Mouse (Mus musculus): Measurements from ENCODE around the gene Dr1. TPM values are rescaled to one million over a fixed set of nuclear protein-coding genes. Genes with fewer than 3 reads are reported as not detected.
A peak's percentile ranks its signal among the peaks of the same experiment; 100 is the strongest.
"Not testable (repeated sequence)": the region's sequence is repeated elsewhere in the genome, so short reads cannot be mapped to it uniquely, and the experiment has no call there.

Dr1 gene
- polyA plus RNA-seq, 1 experiment, result 12.5 TPM

GRCm38 (mm10) chr5:108269811-108270151, 1.1 kb downstream of the Dr1 start:
- peaks cover 38% of the 10 kb centered on the region for H3K4me1 ChIP-seq
- peak overlapping the region; percentile 99 for H3K4me3 ChIP-seq (replicated peaks)
- H3K9me3 ChIP-seq, result no peaks in the 10 kb centered on the region
- no peak for TF ChIP-seq FLI1 (IDR thresholded peaks at IDR 0.05; ENCODE audit: low read length)
- TF ChIP-seq GATA1 (IDR thresholded peaks at IDR 0.05; ENCODE audit: borderline replicate concordance, low read length), result no peak
- no peaks in the 10 kb centered on the region for H3K27me3 ChIP-seq (replicated peaks)
- peaks cover 27% of the 10 kb centered on the region for H3K36me3 ChIP-seq (replicated peaks; ENCODE audit: low read length)

- Histone ChIP-seq H3K4me3 (replicated peaks) (peak overlapping the region; percentile 99), H3K9me3 (no peaks in the 10 kb centered on the region), H3K27me3 (replicated peaks) (no peaks in the 10 kb centered on the region), H3K4me1 (peaks cover 36% of the 10 kb centered on the region), H3K36me3 (replicated peaks; ENCODE audit: low read length) (peaks cover 33% of the 10 kb centered on the region)
- TF ChIP-seq FLI1 (IDR thresholded peaks at IDR 0.05; ENCODE audit: low read length), result no peak
Measured at GRCm38 (mm10) chr5:108270415-108270814, 1.7 kb downstream of the Dr1 start.

GRCm38 (mm10) chr5:108271345-108271744, 2.6 kb downstream of the Dr1 start:
- Histone ChIP-seq H3K4me1 (peaks cover 33% of the 10 kb centered on the region), H3K36me3 (replicated peaks; ENCODE audit: low read length) (peaks cover 42% of the 10 kb centered on the region), H3K4me3 (replicated peaks) (peak overlapping the region; percentile 99)
- not testable (repeated sequence) for H3K27me3 ChIP-seq (replicated peaks); H3K9me3 ChIP-seq

GRCm38 (mm10) chr5:108286957-108287356, 18.3 kb downstream of the Dr1 start:
- Histone ChIP-seq H3K4me1 (peaks cover 4% of the 10 kb centered on the region; the same call in 1 of the 2 replicates), H3K9me3 (peaks cover 5% of the 10 kb centered on the region; the same call in 1 of the 2 replicates), H3K27me3 (replicated peaks) (no peaks in the 10 kb centered on the region), H3K4me3 (replicated peaks) (no peak overlapping the region), H3K36me3 (replicated peaks; ENCODE audit: low read length) (peaks cover 9% of the 10 kb centered on the region)
- no peak for TF ChIP-seq FLI1 (IDR thresholded peaks at IDR 0.05; ENCODE audit: low read length)
- TF ChIP-seq GATA1 (IDR thresholded peaks at IDR 0.05; ENCODE audit: borderline replicate concordance, low read length), result no peak

GRCm38 (mm10) chr5:108301567-108301966, 32.9 kb downstream of the Dr1 start:
- no peaks in the 10 kb centered on the region for H3K36me3 ChIP-seq (replicated peaks; ENCODE audit: low read length)
- no peaks in the 10 kb centered on the region for H3K4me1 ChIP-seq
- H3K9me3 ChIP-seq, result no peaks in the 10 kb centered on the region
- H3K4me3 ChIP-seq (replicated peaks), result no peak overlapping the region
- no peak for TF ChIP-seq FLI1 (IDR thresholded peaks at IDR 0.05; ENCODE audit: low read length)
- H3K27me3 ChIP-seq (replicated peaks), result peaks cover 2% of the 10 kb centered on the region

GRCm38 (mm10) chr5:108312224-108313064, 43.7 kb downstream of the Dr1 start, which contains the start of gene Pigg:
Gene Pigg, plus strand, starts transcription at chr5:108312609.
- H3K36me3 ChIP-seq (replicated peaks; ENCODE audit: low read length), result peaks cover 13% of the 10 kb centered on the region
- peak within 1 kb of the TSS; percentile 95 for H3K4me3 ChIP-seq (replicated peaks)
- peaks cover 13% of the 10 kb centered on the region for H3K9me3 ChIP-seq
- H3K27me3 ChIP-seq (replicated peaks), result no peaks in the 10 kb centered on the region
- no peak for TF ChIP-seq GATA1 (IDR thresholded peaks at IDR 0.05; ENCODE audit: borderline replicate concordance, low read length)
- no peak; the same call in 1 of the 2 replicates for TF ChIP-seq FLI1 (IDR thresholded peaks at IDR 0.05; ENCODE audit: low read length)
- H3K4me1 ChIP-seq, result peaks cover 21% of the 10 kb centered on the region

GRCm38 (mm10) chr5:108313065-108313860, 44.6 kb downstream of the Dr1 start:
- TF ChIP-seq GATA1 (IDR thresholded peaks at IDR 0.05; ENCODE audit: borderline replicate concordance, low read length) (no peak), FLI1 (IDR thresholded peaks at IDR 0.05; ENCODE audit: low read length) (no peak)
- Histone ChIP-seq H3K9me3 (peaks cover 10% of the 10 kb centered on the region), H3K4me3 (replicated peaks) (peak overlapping the region; percentile 95), H3K36me3 (replicated peaks; ENCODE audit: low read length) (peaks cover 22% of the 10 kb centered on the region), H3K27me3 (replicated peaks) (no peaks in the 10 kb centered on the region), H3K4me1 (peaks cover 21% of the 10 kb centered on the region)

Other genes starting within 250 kb of the Dr1 start
- gene Mtf2, start 203.2 kb upstream of the Dr1 start, polyA plus RNA-seq (2012; ENCODE audit: insufficient read depth, low replicate concordance), result 5.8 and 11.6 TPM in 2 replicates
- gene Tmed5, start 136.3 kb upstream of the Dr1 start, polyA plus RNA-seq (2012; ENCODE audit: insufficient read depth, low replicate concordance), result 18.5 and 35.6 TPM in 2 replicates
- gene Ccdc18, start 136.0 kb upstream of the Dr1 start, polyA plus RNA-seq (2012; ENCODE audit: insufficient read depth, low replicate concordance), result 0.30 TPM in 1 of 2 replicates, not detected in the other
- 0.55 and 0.77 TPM in 2 replicates for gene Pigg, start 43.7 kb downstream of the Dr1 start, polyA plus RNA-seq (2012; ENCODE audit: insufficient read depth, low replicate concordance)
- gene Gm42517, start 99.0 kb downstream of the Dr1 start, polyA plus RNA-seq (2012; ENCODE audit: insufficient read depth, low replicate concordance), result 101 and 308 TPM in 2 replicates
- gene Pde6b, start 119.5 kb downstream of the Dr1 start, polyA plus RNA-seq (2012; ENCODE audit: insufficient read depth, low replicate concordance), result not detected in 2 replicates
- gene Atp5k, start 165.6 kb downstream of the Dr1 start, polyA plus RNA-seq (2012; ENCODE audit: insufficient read depth, low replicate concordance), result 46.6 and 183 TPM in 2 replicates
- 0.86 TPM in 1 of 2 replicates, not detected in the other for gene Mfsd7a, start 180.0 kb downstream of the Dr1 start, polyA plus RNA-seq (2012; ENCODE audit: insufficient read depth, low replicate concordance)
- gene Pcgf3, start 192.3 kb downstream of the Dr1 start, polyA plus RNA-seq (2012; ENCODE audit: insufficient read depth, low replicate concordance), result 3.8 and 9.2 TPM in 2 replicates